Mouse (Mus musculus) E14TG2a.4 (cell line): ENCODE data around the gene Rorb.

Experiments used
- CTCF ChIP-seq: conservative IDR thresholded peaks from 2 replicates; pipeline ENCODE4 v1.5.1; 2014; ENCODE audit warnings: low read length
- POU5F1 ChIP-seq: IDR thresholded peaks from 2 replicates; pipeline ENCODE4 v1.6.1; 2014; ENCODE audit warnings: low read length, borderline replicate concordance

DNA sequence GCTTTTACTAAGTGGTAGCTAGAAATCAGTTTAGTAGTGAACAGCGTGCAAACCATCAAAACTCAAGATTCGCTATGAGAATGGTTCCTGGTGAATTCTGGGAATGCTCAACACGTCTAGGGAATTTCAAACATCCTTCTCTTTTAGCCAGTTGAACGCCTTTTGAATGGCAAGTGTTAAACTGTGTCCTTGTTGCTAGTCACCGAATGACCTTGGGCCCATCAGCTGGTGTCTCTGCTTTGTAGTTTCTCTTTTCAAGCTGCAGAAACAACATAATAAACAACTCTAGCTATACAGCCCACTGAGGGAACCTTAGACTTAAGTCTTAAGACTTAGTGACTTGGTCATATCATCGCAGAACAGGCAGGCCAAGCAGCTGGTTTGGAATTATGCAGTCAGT is 36.2 kb downstream of the Rorb start:
- TF ChIP-seq CTCF (no peak), POU5F1 (no peak)
